Mouse (Mus musculus): ENCODE measurements at regions not wholly inside any gene's neighbourhood (a gene's known extent, or its start where the extent isn't known, plus 50 kb on each side); places are given as distances from the start of the nearest gene placed in this dataset.

DNA sequence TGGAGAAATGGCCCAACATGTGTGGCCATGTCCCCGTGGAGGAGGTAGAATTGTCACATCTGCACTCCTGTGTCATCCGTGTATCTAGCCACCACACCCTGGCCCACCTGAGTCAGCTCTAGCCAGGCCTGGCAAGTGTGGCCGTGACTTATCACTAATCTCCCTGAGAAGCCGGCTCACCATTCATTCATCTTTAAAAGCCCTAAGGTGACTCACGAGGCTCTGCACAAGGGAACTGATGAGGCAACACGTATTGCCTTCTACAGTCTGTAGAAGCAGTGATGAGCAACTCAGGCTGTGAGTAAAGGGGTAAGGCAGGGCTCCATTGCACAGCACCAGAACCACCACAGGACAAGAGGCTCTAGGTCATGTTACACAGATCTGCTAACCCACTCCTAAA, 70.2 kb upstream of the Tmprss2 start:
- TF ChIP-seq GABPA (IDR thresholded peaks at IDR 0.05; ENCODE audit: insufficient replicate concordance, low read depth, low read length) (no peak), MYC (IDR thresholded peaks at IDR 0.05; ENCODE audit: low read depth, low read length) (no peak), ETS1 (conservative IDR thresholded peaks at IDR 0.05; ENCODE audit: low read depth, low read length) (no peak), CTCF (conservative IDR thresholded peaks at IDR 0.05 in 1 of 2, IDR thresholded peaks at IDR 0.05 in 1 of 2; ENCODE audit: low read depth in 2 of 2, low read length in 2 of 2) (no peak), ZNF384 (IDR thresholded peaks at IDR 0.05; ENCODE audit: low read depth, low read length) (no peak), POLR2A (IDR thresholded peaks at IDR 0.05; ENCODE audit: low read depth, low read length) (no peak), MAX (IDR thresholded peaks at IDR 0.05; ENCODE audit: low read length) (no peak), EP300 (IDR thresholded peaks at IDR 0.05; ENCODE audit: low read length) (no peak), TCF12 (IDR thresholded peaks at IDR 0.05; ENCODE audit: low read depth, low read length) (no peak), JUND (conservative IDR thresholded peaks at IDR 0.05; ENCODE audit: low read depth, low read length) (no peak), E2F4 (IDR thresholded peaks at IDR 0.05; ENCODE audit: insufficient replicate concordance, low read depth, low read length) (no peak), SIN3A (IDR thresholded peaks at IDR 0.05; ENCODE audit: low read length) (no peak)

Data from CH12.LX (cell line).